Mouse (Mus musculus): ENCODE measurements at regions not wholly inside any gene's neighbourhood (a gene's known extent, or its start where the extent isn't known, plus 50 kb on each side); places are given as distances from the start of the nearest gene placed in this dataset.

- no peaks in the 10 kb centered on the region for H3K9me3 ChIP-seq (replicated peaks; ENCODE audit: control insufficient read depth, low read length)
- H3K27me3 ChIP-seq (ENCODE audit: control insufficient read depth, insufficient read depth, low read length) = no peaks in the 10 kb centered on the region
- no peak overlapping the region for H3K4me3 ChIP-seq (ENCODE audit: low read length)
- H3K4me1 ChIP-seq (ENCODE audit: control insufficient read depth, insufficient read depth, low read length) = no peaks in the 10 kb centered on the region
- WGBS = 72% methylated on average over 3 of the region's 3 CpGs
- no peak for ATAC-seq (replicated peaks; ENCODE audit: extremely low read depth, insufficient read depth, low FRiP score)
- no peak overlapping the region for H3K27ac ChIP-seq (ENCODE audit: low read length)
- H3K4me2 ChIP-seq (ENCODE audit: low read depth, low read length) = no peak overlapping the region
- no peak overlapping the region for H3K9ac ChIP-seq (ENCODE audit: low read length)
- no peaks in the 10 kb centered on the region for H3K36me3 ChIP-seq (ENCODE audit: control insufficient read depth, insufficient read depth)
Measured at GRCm38 (mm10) chr2:133667055-133667395, 115.1 kb downstream of the Bmp2 start.

GRCm38 (mm10) chr2:133669821-133670220 lies 117.9 kb downstream of the Bmp2 start:
- ATAC-seq (replicated peaks; ENCODE audit: extremely low read depth, insufficient read depth, low FRiP score) = no peak
- Histone ChIP-seq H3K9ac (ENCODE audit: low read length) (no peak overlapping the region), H3K27me3 (ENCODE audit: control insufficient read depth, insufficient read depth, low read length) (no peaks in the 10 kb centered on the region), H3K9me3 (replicated peaks; ENCODE audit: control insufficient read depth, low read length) (no peaks in the 10 kb centered on the region), H3K27ac (ENCODE audit: low read length) (no peak overlapping the region), H3K4me1 (ENCODE audit: control insufficient read depth, insufficient read depth, low read length) (no peaks in the 10 kb centered on the region), H3K36me3 (ENCODE audit: control insufficient read depth, insufficient read depth) (no peaks in the 10 kb centered on the region), H3K4me3 (ENCODE audit: low read length) (no peak overlapping the region), H3K4me2 (ENCODE audit: low read depth, low read length) (no peak overlapping the region)
- WGBS = 53% methylated on average over 2 of the region's 2 CpGs

GRCm38 (mm10) chr2:133671528-133671927 lies 119.6 kb downstream of the Bmp2 start:
- Histone ChIP-seq H3K36me3 (ENCODE audit: control insufficient read depth, insufficient read depth) (no peaks in the 10 kb centered on the region), H3K27ac (ENCODE audit: low read length) (no peak overlapping the region), H3K4me3 (ENCODE audit: low read length) (no peak overlapping the region), H3K4me1 (ENCODE audit: control insufficient read depth, insufficient read depth, low read length) (no peaks in the 10 kb centered on the region), H3K4me2 (ENCODE audit: low read depth, low read length) (no peak overlapping the region), H3K27me3 (ENCODE audit: control insufficient read depth, insufficient read depth, low read length) (no peaks in the 10 kb centered on the region), H3K9ac (ENCODE audit: low read length) (no peak overlapping the region), H3K9me3 (replicated peaks; ENCODE audit: control insufficient read depth, low read length) (no peaks in the 10 kb centered on the region)
- WGBS = 69% methylated on average over 4 of the region's 4 CpGs
- ATAC-seq (replicated peaks; ENCODE audit: extremely low read depth, insufficient read depth, low FRiP score) = no peak

- Histone ChIP-seq H3K4me2 (ENCODE audit: low read depth, low read length) (no peak overlapping the region), H3K4me1 (ENCODE audit: control insufficient read depth, insufficient read depth, low read length) (no peaks in the 10 kb centered on the region), H3K9ac (ENCODE audit: low read length) (no peak overlapping the region), H3K9me3 (replicated peaks; ENCODE audit: control insufficient read depth, low read length) (no peaks in the 10 kb centered on the region), H3K27ac (ENCODE audit: low read length) (no peak overlapping the region), H3K4me3 (ENCODE audit: low read length) (no peak overlapping the region), H3K36me3 (ENCODE audit: control insufficient read depth, insufficient read depth) (no peaks in the 10 kb centered on the region), H3K27me3 (ENCODE audit: control insufficient read depth, insufficient read depth, low read length) (no peaks in the 10 kb centered on the region)
- no peak for ATAC-seq (replicated peaks; ENCODE audit: extremely low read depth, insufficient read depth, low FRiP score)
Measured at GRCm38 (mm10) chr2:133684367-133684766, 132.4 kb downstream of the Bmp2 start.

GRCm38 (mm10) chr2:133688121-133688787 lies 136.3 kb downstream of the Bmp2 start:
- 65% methylated on average over 7 of the region's 7 CpGs for WGBS
- ATAC-seq (replicated peaks; ENCODE audit: extremely low read depth, insufficient read depth, low FRiP score) = no peak

GRCm38 (mm10) chr2:133688788-133689155 lies 136.8 kb downstream of the Bmp2 start:
- Histone ChIP-seq H3K27me3 (ENCODE audit: control insufficient read depth, insufficient read depth, low read length) (no peaks in the 10 kb centered on the region), H3K36me3 (ENCODE audit: control insufficient read depth, insufficient read depth) (no peaks in the 10 kb centered on the region), H3K4me3 (ENCODE audit: low read length) (no peak overlapping the region), H3K27ac (ENCODE audit: low read length) (no peak overlapping the region), H3K9ac (ENCODE audit: low read length) (no peak overlapping the region), H3K4me2 (ENCODE audit: low read depth, low read length) (no peak overlapping the region), H3K9me3 (replicated peaks; ENCODE audit: control insufficient read depth, low read length) (no peaks in the 10 kb centered on the region), H3K4me1 (ENCODE audit: control insufficient read depth, insufficient read depth, low read length) (no peaks in the 10 kb centered on the region)
- 65% methylated on average over 3 of the region's 3 CpGs for WGBS
- no peak for ATAC-seq (replicated peaks; ENCODE audit: extremely low read depth, insufficient read depth, low FRiP score)

More at GRCm38 (mm10) chr2:133688121-133688787, 136.3 kb downstream of the Bmp2 start:
- Histone ChIP-seq H3K9me3 (replicated peaks; ENCODE audit: control insufficient read depth, low read length) (no peaks in the 10 kb centered on the region), H3K4me1 (ENCODE audit: control insufficient read depth, insufficient read depth, low read length) (no peaks in the 10 kb centered on the region), H3K36me3 (ENCODE audit: control insufficient read depth, insufficient read depth) (no peaks in the 10 kb centered on the region), H3K9ac (ENCODE audit: low read length) (no peak overlapping the region), H3K27ac (ENCODE audit: low read length) (no peak overlapping the region), H3K4me2 (ENCODE audit: low read depth, low read length) (no peak overlapping the region), H3K27me3 (ENCODE audit: control insufficient read depth, insufficient read depth, low read length) (no peaks in the 10 kb centered on the region), H3K4me3 (ENCODE audit: low read length) (no peak overlapping the region)

GRCm38 (mm10) chr2:133708735-133709584 lies 157.0 kb downstream of the Bmp2 start:
- H3K27ac ChIP-seq (ENCODE audit: low read length) = no peak overlapping the region
- H3K27me3 ChIP-seq (ENCODE audit: control insufficient read depth, insufficient read depth, low read length) = no peaks in the 10 kb centered on the region
- no peaks in the 10 kb centered on the region for H3K4me1 ChIP-seq (ENCODE audit: control insufficient read depth, insufficient read depth, low read length)
- no peak overlapping the region for H3K4me2 ChIP-seq (ENCODE audit: low read depth, low read length)
- H3K9ac ChIP-seq (ENCODE audit: low read length) = no peak overlapping the region
- no peaks in the 10 kb centered on the region for H3K9me3 ChIP-seq (replicated peaks; ENCODE audit: control insufficient read depth, low read length)
- H3K36me3 ChIP-seq (ENCODE audit: control insufficient read depth, insufficient read depth) = no peaks in the 10 kb centered on the region
- whole genome bisulfite sequencing = 63% methylated on average over 8 of the region's 8 CpGs
- H3K4me3 ChIP-seq (ENCODE audit: low read length) = no peak overlapping the region
- no peak for ATAC-seq (replicated peaks; ENCODE audit: extremely low read depth, insufficient read depth, low FRiP score)

GRCm38 (mm10) chr2:133716243-133716642 lies 164.3 kb downstream of the Bmp2 start:
- H3K27me3 ChIP-seq (ENCODE audit: control insufficient read depth, insufficient read depth, low read length) = no peaks in the 10 kb centered on the region
- no peak for ATAC-seq (replicated peaks; ENCODE audit: extremely low read depth, insufficient read depth, low FRiP score)
- H3K9ac ChIP-seq (ENCODE audit: low read length) = no peak overlapping the region
- WGBS = 38% methylated on average over 5 of the region's 5 CpGs
- H3K27ac ChIP-seq (ENCODE audit: low read length) = no peak overlapping the region
- no peak overlapping the region for H3K4me3 ChIP-seq (ENCODE audit: low read length)
- no peaks in the 10 kb centered on the region for H3K9me3 ChIP-seq (replicated peaks; ENCODE audit: control insufficient read depth, low read length)
- H3K36me3 ChIP-seq (ENCODE audit: control insufficient read depth, insufficient read depth) = no peaks in the 10 kb centered on the region
- H3K4me1 ChIP-seq (ENCODE audit: control insufficient read depth, insufficient read depth, low read length) = peaks cover 3% of the 10 kb centered on the region; the same call in 1 of the 2 replicates
- H3K4me2 ChIP-seq (ENCODE audit: low read depth, low read length) = no peak overlapping the region

- no peaks in the 10 kb centered on the region for H3K27me3 ChIP-seq (ENCODE audit: control insufficient read depth, insufficient read depth, low read length)
- H3K27ac ChIP-seq (ENCODE audit: low read length) = no peak overlapping the region
- H3K4me1 ChIP-seq (ENCODE audit: control insufficient read depth, insufficient read depth, low read length) = peaks cover 3% of the 10 kb centered on the region; the same call in 1 of the 2 replicates
- no peak overlapping the region for H3K4me3 ChIP-seq (ENCODE audit: low read length)
- H3K36me3 ChIP-seq (ENCODE audit: control insufficient read depth, insufficient read depth) = no peaks in the 10 kb centered on the region
- 76% methylated on average over 2 of the region's 2 CpGs for WGBS
- no peak overlapping the region for H3K4me2 ChIP-seq (ENCODE audit: low read depth, low read length)
- no peak for ATAC-seq (replicated peaks; ENCODE audit: extremely low read depth, insufficient read depth, low FRiP score)
- no peaks in the 10 kb centered on the region for H3K9me3 ChIP-seq (replicated peaks; ENCODE audit: control insufficient read depth, low read length)
- H3K9ac ChIP-seq (ENCODE audit: low read length) = no peak overlapping the region
Measured at GRCm38 (mm10) chr2:133717076-133717475, 165.1 kb downstream of the Bmp2 start.
